Mouse (Mus musculus) heart, postnatal 36 days (tissue): ENCODE data around the gene Amd1. TPM values are rescaled to one million over a fixed set of nuclear protein-coding genes. Genes with fewer than 3 reads are reported as not detected.

Experiments used
- DNase-seq, 2 experiments: peaks; one replicate each; pipeline ENCODE4 v3.0.0; 2021 to 2022
- intact Hi-C: fragments of 180-260 bp; cut with DNase I; formaldehyde crosslinking; loops from one replicate; pipeline ENCODE4 v1.15.1; 2025
- total RNA-seq, 2 experiments: library from RNA; stranded (reverse); gene quantifications; 2 replicates each; pipeline ENCODE4 v1.2.3; 2021

Gene Amd1
- total RNA-seq: 10 to 100 TPM; 67.0 to 88.5 TPM

- DNase-seq: peak; percentile 100
- intact Hi-C loops: loop anchor here (1.0 to 2.0 kb wide), 3 partner anchors 44 to 222 kb away; partner anchors contain the start of gene Gtf3c6
Measured at GRCm38 (mm10) chr10:40302140-40302985, at the start of gene Amd1. Gene Amd1, minus strand, starts transcription at chr10:40302186.

DNA sequence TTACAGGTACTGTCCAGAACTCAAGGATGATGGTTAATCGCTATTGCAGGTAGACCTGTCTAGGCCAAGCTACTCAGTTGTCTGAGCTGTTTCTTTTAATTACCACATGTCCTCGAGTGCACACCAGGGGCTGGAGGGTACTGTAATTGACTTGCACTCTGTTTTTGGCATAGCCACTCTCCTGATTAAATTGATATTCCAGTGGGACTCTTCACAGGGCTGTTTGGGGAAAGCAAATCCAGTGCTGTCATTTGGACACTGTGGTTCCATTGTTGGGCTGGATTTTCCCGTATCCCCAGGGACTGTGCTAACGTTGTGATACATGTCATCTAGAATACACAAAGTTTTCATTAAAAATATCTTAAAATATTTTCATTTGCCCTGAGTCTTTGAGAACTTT lies 49.2 kb upstream of the Amd1 start:
- intact Hi-C loops: no loop called here
- DNase-seq: no peak

GRCm38 (mm10) chr10:40350245-40350932 lies 48.4 kb upstream of the Amd1 start:
- intact Hi-C loops: no loop called here
- DNase-seq: no peak

DNA sequence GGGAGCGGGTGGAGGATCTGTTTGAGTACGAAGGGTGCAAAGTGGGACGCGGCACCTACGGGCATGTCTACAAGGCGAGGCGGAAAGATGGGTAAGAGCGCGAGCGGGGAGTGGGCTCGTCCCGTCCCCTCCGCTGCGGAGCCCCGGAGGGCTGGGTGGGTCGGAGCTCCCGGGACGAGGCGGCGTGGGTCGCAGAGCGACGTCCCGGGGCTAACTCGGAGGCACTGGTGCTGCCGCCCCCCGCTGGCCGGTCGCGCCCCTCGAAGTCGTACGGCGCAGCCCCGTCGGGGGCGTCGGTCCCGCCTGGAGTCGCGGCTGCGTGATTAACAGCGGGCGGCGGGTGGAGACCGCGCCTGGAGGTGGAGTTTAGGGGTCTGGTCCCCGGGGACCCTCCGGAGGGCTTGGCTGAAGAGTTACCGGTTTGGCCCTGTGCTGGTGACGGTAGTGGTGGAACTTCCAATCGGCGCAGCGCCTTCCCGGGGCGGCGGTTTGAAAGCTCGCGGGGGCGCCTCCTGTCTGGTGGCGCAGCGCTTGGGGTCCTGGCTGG lies 47.7 kb upstream of the Amd1 start:
- DNase-seq: peak; percentile 63 to 79
- intact Hi-C loops: loop anchor here (1.0 to 5.0 kb wide), 3 partner anchors 47 to 173 kb away; partner anchors contain the start of genes Amd1 and Gtf3c6

DNA sequence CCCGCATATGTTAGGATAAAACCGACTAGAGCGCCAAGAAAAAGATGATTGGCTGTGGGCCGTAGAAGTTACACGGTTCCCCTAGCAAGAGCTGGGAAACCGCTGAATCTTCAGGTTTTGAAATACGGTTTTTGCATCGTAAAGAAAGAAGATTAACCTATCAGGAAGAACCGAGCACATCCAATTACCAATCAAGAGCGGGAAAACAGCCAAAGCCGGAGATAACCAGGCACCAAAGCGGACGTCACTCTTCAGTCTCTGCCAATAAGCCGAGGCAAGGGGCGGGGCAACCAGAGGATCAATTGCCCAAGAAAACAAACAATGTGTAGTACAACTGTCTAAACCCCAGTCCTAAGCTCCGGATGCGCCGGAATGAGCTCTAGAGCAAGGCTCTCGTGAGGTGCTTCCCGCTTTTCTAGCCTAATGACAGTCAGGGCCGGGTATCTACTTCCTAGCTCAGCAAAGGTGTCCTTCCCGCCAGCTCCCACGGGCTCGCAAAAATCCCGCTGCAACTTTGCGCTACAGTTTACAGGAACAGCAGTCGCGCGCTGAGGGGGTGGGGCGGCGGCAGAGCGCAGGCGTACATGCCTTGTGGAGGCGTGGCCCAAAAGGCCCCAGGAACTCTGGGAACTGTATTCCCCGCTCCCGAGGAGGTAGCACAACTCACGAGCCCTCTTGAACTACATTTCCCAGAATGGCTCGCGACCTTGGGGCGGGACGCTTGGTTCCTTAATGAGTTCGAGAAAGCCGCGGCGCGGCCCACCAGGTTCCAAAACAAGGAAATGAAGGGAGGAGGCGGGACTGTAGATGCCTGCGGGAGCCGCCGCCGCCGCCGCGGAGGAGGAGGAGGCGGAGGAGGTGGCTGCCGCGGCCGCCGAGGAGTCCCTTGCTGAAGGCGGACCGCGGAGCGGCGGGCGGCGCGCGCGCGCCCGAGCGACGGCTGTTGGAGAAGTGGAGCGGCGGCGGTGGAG lies 46.9 kb upstream of the Amd1 start:
- intact Hi-C loops: loop anchor here (1.0 to 5.0 kb wide), 3 partner anchors 47 to 173 kb away; partner anchors contain the start of genes Amd1 and Gtf3c6

DNA sequence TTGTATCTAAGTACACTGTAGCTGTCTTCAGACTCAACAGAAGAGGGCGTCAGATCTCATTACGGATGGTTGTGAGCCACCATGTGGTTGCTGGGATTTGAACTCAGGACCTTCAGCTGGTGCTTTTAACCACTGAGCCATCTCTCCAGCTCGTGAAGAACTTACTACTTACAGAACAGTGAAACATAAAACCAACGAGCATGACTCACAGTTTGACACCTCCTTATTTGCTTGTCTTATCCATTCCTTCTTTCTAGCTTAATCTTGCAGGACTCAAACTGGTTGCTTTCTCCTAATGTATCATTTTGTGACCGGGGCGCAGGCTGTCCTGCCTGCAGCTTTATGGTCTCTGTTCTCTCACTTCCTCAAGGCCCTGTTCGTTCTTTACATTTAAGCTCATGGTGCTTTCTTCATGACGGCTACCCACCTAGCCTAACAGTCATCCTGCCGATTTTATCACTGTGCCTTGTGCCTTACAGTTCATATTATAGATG lies 45.5 kb upstream of the Amd1 start:
- intact Hi-C loops: loop anchor here (5.0 kb wide), 1 partner anchor 175 kb away; no protein-coding TSS in a partner anchor
- no peak for DNase-seq

More for the DNA sequence above, 46.9 kb upstream of the Amd1 start:
- DNase-seq: peak; percentile 94 to 95

DNA sequence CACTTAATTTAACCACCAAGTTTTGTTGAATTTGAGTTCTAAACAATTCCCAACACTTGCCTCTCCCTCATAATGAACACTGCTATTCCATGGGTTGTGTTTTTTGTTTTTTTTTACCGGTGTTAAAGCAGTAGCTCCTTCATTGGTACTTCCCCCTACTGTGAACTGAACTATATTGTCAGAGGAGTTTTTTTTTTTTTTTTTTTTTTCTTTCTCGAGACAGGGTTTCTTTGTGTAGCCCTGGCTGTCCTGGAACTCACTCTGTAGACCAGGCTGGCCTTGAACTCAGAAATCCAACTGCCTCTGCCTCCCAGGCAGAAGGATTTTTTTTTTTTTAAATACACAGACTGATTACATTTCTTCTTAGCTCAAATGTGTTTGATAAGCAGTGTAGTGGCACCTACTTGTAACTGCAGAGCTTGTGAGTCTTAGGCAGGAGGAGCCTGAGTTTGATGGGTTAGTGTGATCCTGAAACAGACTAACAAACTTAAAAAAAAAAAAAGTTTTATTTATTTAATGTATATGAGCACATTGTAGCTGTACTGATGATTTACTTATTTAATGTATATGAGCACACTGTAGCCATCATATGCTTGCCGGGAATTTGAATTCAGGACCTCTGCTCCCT lies 44.9 kb upstream of the Amd1 start:
- no peak for DNase-seq
- intact Hi-C loops: loop anchor here (5.0 kb wide), 1 partner anchor 175 kb away; no protein-coding TSS in a partner anchor

- no peak for DNase-seq
- intact Hi-C loops: no loop called here
Measured at GRCm38 (mm10) chr10:40342036-40342435, 40.0 kb upstream of the Amd1 start.

DNA sequence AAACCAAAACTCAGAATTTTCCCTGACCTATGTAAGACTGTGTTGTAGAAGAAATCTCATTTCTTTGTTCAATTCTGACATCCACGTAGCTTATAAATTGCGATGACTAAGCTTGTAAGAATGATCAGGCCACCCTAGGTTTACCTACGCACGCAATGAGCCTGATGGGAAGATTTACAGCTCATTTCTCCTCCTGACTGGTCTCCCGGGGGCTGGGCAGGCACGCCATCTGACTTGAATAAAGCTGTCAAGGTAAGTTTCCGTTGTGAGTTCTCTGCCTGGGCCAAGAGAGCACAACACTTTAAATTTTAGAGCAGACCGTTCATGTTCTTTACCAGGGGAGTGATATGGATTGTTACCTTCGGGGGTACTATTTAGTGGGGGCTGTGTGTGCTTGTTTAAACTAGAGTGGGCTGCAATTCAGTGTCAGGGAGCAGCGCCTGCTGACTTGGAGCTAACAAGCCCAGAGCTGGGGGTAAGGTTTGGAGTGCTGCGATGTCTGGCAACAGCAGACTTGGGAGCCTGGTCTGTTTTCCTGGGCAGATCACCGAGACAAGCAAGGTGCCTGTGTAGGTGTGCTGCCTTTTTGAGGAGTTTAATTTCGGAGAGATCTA lies 37.5 kb upstream of the Amd1 start, which contains the start of gene Cdk19:
Gene Cdk19, plus strand, starts transcription at position 214 of the 614 bp plus-strand sequence.
- no peak for DNase-seq
- intact Hi-C loops: no loop called here

DNA sequence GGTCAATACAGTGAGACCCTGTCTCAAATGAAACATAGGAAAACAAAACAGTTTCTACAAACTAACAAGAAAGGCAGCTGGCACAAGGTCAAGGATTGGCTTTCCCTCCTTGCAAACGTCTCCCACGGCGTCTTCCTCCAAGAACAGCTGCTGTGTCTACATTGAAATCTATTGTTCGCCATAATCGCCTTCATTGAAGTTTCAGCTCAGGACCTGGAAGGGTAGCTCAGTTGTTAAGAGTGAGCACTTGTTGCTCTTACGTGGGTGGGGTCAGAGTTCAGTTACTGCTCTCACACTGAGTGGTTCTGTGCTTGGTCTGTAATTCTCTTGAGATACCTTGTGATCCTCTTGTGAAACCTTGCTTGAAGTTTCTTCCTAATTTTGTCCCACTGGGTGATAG lies 30.9 kb upstream of the Amd1 start:
- intact Hi-C loops: no loop called here
- DNase-seq: no peak

DNA sequence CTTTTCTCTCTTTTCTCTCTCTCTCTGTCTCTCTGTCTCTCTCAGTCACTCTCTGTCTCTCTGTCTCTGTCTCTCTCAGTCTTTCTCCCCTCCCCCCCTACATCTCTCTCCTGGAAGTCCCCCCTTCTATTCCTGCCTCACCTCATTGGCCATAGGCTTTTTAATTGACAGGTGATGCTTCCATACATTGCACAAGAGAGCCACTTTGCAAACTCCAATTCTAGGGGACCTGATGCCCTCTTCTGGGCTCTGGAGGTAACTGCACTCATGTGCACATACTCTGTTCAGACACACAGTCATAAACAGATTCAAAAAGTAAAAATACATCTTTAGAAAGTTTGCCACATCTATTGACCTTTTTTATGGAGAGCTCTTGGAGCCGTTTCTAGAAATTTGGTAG lies 28.3 kb upstream of the Amd1 start:
- intact Hi-C loops: no loop called here
- no peak for DNase-seq

DNA sequence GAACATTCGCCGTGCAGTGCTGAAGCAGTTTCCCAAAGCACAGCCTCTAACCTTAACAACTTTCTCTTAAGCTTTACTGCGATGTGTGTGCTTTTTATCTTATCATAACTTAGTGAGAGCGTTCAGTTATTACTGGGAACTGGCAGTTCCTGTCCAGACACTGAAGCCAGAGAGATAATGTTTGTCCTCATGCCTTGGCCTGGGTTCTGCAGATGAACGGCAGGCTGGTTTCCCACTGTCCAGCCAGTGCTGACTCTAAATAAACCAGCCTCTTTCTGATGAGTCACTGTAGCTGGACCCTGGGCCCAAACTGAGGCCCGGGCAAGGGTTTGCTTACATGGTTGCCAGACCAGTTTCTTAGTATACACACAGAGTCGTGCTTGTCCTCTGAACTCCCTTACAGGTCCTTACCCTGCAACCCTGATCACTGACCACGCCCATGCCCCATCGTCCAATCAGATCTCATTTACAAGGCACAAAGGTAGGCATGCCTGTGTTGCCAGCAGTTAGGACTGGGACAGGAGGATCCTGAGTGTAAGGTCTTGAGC lies 26.1 kb upstream of the Amd1 start:
- peak; percentile 66 to 70 for DNase-seq
- intact Hi-C loops: no loop called here

DNA sequence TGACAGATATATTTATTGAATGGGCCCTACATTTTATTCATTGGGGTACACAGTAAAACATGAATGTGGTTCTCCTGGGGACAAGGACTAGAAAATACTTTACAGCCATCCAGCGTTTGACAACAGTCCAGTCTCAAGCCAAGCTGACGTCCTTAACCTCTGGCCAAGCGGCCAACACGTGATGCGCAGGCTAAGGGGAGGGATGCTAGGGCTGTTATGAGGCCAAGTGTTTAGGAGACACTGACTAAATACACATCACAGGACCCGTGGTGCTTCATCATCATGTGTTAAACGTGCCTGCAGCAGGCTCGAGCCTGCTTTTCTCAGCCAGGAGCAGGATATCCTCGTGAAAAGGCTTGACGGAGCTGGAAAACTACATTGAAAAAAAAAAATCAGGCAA lies 18.3 kb upstream of the Amd1 start:
- intact Hi-C loops: no loop called here
- DNase-seq: peak in 1 of 2 experiments; percentile 19

GRCm38 (mm10) chr10:40316841-40317585 lies 15.0 kb upstream of the Amd1 start:
- intact Hi-C loops: no loop called here
- DNase-seq: no peak

DNA sequence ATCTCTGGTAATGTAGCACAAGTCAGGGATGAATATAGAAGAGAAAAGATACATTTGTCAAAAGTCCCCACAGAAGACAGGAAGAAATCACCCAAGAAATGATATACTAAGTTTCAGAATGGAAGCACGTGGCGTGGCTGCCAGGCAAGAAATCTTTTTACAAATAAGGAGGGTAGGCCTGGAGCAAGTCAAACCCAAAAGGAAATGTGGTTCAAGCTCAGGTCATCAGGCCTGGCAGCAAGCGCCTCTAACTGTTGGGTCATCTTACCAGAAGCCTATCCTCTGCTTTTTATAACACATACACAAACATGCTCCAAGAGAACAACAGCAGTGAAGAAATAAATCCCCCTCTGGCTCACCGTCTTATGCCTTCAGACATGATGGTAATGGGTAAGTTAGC lies 10.8 kb upstream of the Amd1 start:
- no peak for DNase-seq
- intact Hi-C loops: no loop called here

DNA sequence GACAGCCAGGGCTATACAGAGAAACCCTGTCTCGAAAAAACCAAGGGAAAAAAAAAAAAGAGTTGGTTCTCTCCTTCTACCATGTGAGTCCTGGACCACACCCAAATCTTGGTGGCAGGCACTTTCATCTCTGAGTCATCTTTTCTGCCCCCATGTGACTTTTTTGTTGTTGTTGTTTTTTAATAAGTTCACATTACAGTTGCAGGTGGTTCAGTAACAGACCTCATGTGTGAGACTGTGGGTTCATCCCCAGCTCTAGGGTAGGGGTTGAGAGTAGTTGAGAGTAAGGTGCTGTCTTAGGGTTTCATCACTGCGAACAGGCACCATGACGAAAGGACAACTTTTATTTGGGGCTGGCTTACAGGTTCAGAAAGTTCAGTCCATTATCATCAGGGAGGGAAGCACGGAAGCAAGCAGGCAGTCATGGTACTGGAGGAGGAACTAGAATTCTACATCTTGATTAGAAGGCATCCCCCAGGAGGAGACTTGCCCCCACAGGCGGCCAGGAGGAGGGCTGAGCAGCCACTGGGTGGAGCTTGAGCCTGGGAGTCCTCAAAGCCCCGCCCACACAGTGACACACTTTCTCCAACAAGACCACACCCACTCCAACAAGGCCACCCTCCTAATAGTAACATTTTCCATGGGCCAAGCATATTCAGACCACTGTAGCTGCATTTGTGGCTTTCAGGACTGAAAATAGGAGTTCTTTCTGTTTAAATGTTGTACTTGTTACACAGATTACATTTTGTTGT lies 8.1 kb upstream of the Amd1 start:
- no peak for DNase-seq
- intact Hi-C loops: no loop called here
